Mouse (Mus musculus) liver, postnatal 0 days (tissue): ENCODE data around the gene Lypd9.

ENCODE experiments used
- CTCF ChIP-seq: sonication (generic); IDR thresholded peaks from 2 replicates; pipeline ENCODE4 v1.5.1; 2016; ENCODE audit warnings: antibody characterized with exemption, low read depth
- EP300 ChIP-seq: IDR thresholded peaks from 2 replicates; pipeline ENCODE4 v1.6.1; 2016; ENCODE audit warnings: antibody characterized with exemption, low read depth, mild to moderate bottlenecking

DNA sequence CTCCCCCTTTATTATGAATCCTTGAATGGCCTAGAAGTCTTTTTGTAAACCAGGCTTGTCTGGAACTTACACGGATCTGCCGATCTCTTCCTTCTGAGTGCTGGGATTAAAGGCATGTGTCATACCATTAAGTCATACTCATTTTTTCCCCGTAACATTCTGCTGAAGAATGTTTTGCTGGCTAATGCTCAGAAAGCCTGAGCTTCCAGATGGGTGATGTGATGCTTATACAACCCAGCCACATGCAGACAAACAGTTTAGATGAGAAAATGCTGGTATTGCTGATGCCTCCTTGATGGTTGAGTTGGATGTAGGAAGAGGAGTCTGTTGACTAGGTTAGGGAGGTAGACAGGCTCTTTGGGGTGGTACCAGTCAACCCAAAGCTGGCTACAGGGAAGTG lies 34.4 kb downstream of the Lypd9 start:
- TF ChIP-seq CTCF (no peak), EP300 (no peak)
